In the genomic region with DNA sequence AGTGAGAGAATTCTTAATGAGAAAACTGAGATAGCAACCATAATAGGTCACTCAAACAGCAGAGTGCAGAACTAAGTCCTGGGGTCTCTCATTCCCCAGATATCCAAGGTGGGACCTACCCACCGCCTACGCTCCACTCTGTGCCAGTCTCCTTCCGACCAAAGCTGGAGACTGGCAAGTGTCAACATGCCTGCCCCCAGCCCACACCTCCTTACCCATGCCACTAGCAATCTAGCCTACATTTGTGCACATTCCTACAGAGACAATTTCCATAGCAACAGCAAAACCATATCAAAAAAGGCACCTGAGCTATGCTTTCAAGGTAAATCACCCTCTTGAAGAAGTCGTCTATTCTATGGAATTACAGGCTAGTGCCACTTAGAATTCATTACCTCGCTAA, we compare ENCODE assay signal across 25 mouse cellular contexts.
DNase-seq lines count a peak whose midpoint lies in the region; ATAC-seq and TF ChIP-seq lines count a peak whose summit lies in the region.
"Had no signal": no experiment of that assay in that cellular context is flagged by ENCODE, and none has a peak within 500 bp of the region (broad histone marks: within the 10 kb centered on the region; RNA-seq: fewer than 3 reads in every experiment).

No protein-coding gene starts in this region.

- H3K9ac ChIP-seq in forebrain, embryonic 16.5 days (replicated peaks; ENCODE audit: low read depth, low read length): no peak overlapping the region
- no peak overlapping the region for H3K9ac ChIP-seq in forebrain, embryonic 12.5 days
- H3K9ac ChIP-seq in lung, embryonic 16.5 days (ENCODE audit: low read length): no peak overlapping the region
- H3K9ac ChIP-seq in midbrain, postnatal 0 days (replicated peaks; ENCODE audit: low read length, poor library complexity, severe bottlenecking): no peak overlapping the region
- H3K9ac ChIP-seq: hindbrain, embryonic 12.5 days; hindbrain, embryonic 15.5 days had no signal

- H3K4me1 ChIP-seq in forebrain, embryonic 16.5 days (replicated peaks; ENCODE audit: control insufficient read depth, insufficient read depth, low read length): peaks cover 19% of the 10 kb centered on the region
- peaks cover 24% of the 10 kb centered on the region for H3K4me1 ChIP-seq in forebrain, embryonic 12.5 days
- H3K4me1 ChIP-seq in heart, embryonic 10.5 days: peaks cover 28% of the 10 kb centered on the region
- peaks cover 9% of the 10 kb centered on the region for H3K4me1 ChIP-seq in lung, embryonic 16.5 days (replicated peaks; ENCODE audit: control insufficient read depth, insufficient read depth, low read length)
- H3K4me1 ChIP-seq in midbrain, postnatal 0 days (ENCODE audit: insufficient read depth, low read length): peaks cover 8% of the 10 kb centered on the region; the same call in 1 of the 2 replicates
- H3K4me1 ChIP-seq in midbrain, embryonic 10.5 days: peaks cover 27% of the 10 kb centered on the region

- 0 out of 2 replicates have a peak, but pooled peaks have one; percentile 14 for ATAC-seq in forebrain, embryonic 16.5 days
- no peak for ATAC-seq in forebrain, embryonic 12.5 days (ENCODE audit: low FRiP score)
- peak; percentile 44 for ATAC-seq in lung, embryonic 16.5 days (ENCODE audit: low read depth)
- ATAC-seq in midbrain, postnatal 0 days (ENCODE audit: low FRiP score): peak; percentile 61; the same call in 1 of the 2 replicates
- ATAC-seq: inflammation-experienced regulatory T-cells, adult 6 months; intestine, embryonic 16.5 days; Patski had no signal

- H3K36me3 ChIP-seq in forebrain, embryonic 16.5 days (ENCODE audit: control insufficient read depth, insufficient read depth): no peaks in the 10 kb centered on the region
- H3K36me3 ChIP-seq in forebrain, embryonic 12.5 days (replicated peaks): no peaks in the 10 kb centered on the region
- no peaks in the 10 kb centered on the region for H3K36me3 ChIP-seq in heart, embryonic 10.5 days
- no peaks in the 10 kb centered on the region for H3K36me3 ChIP-seq in lung, embryonic 16.5 days (ENCODE audit: control insufficient read depth, insufficient read depth, low read length)
- no peaks in the 10 kb centered on the region for H3K36me3 ChIP-seq in midbrain, postnatal 0 days (ENCODE audit: insufficient read depth, low read length)
- H3K36me3 ChIP-seq in midbrain, embryonic 10.5 days: no peaks in the 10 kb centered on the region
- H3K36me3 ChIP-seq: forebrain, embryonic 10.5 days; G1E; hindbrain, embryonic 12.5 days; hindbrain, embryonic 15.5 days had no signal

- H3K4me3 ChIP-seq in forebrain, embryonic 16.5 days (replicated peaks; ENCODE audit: low read length): no peak overlapping the region
- no peak overlapping the region for H3K4me3 ChIP-seq in forebrain, embryonic 12.5 days (replicated peaks)
- H3K4me3 ChIP-seq in heart, embryonic 10.5 days: no peak overlapping the region
- H3K4me3 ChIP-seq in lung, embryonic 16.5 days (ENCODE audit: low read length): no peak overlapping the region
- H3K4me3 ChIP-seq in midbrain, postnatal 0 days (ENCODE audit: low read depth, low read length): no peak overlapping the region
- H3K4me3 ChIP-seq in midbrain, embryonic 10.5 days: no peak overlapping the region
- H3K4me3 ChIP-seq: forebrain, embryonic 10.5 days; heart, adult 2 months; hindbrain, embryonic 12.5 days; hindbrain, embryonic 15.5 days had no signal

- TF ChIP-seq CTCF in midbrain, postnatal 0 days (IDR thresholded peaks at IDR 0.05): no peak

- no peaks in the 10 kb centered on the region for H3K27me3 ChIP-seq in forebrain, embryonic 16.5 days (replicated peaks; ENCODE audit: control insufficient read depth, insufficient read depth, low read length)
- no peaks in the 10 kb centered on the region for H3K27me3 ChIP-seq in forebrain, embryonic 12.5 days
- no peaks in the 10 kb centered on the region for H3K27me3 ChIP-seq in heart, embryonic 10.5 days (ENCODE audit: insufficient read depth, poor library complexity, severe bottlenecking)
- no peaks in the 10 kb centered on the region for H3K27me3 ChIP-seq in lung, embryonic 16.5 days (ENCODE audit: control insufficient read depth, insufficient read depth, low read depth, low read length)
- no peaks in the 10 kb centered on the region for H3K27me3 ChIP-seq in midbrain, postnatal 0 days (ENCODE audit: insufficient read depth, low read length)
- H3K27me3 ChIP-seq in midbrain, embryonic 10.5 days (ENCODE audit: low read depth, poor library complexity, severe bottlenecking): no peaks in the 10 kb centered on the region
- H3K27me3 ChIP-seq: CH12.LX; hindbrain, embryonic 12.5 days; hindbrain, embryonic 15.5 days; Patski had no signal

- H3K27ac ChIP-seq in forebrain, embryonic 16.5 days (ENCODE audit: low read length): no peak overlapping the region
- H3K27ac ChIP-seq in forebrain, embryonic 12.5 days: no peak overlapping the region
- no peak overlapping the region for H3K27ac ChIP-seq in heart, embryonic 10.5 days
- H3K27ac ChIP-seq in lung, embryonic 16.5 days (ENCODE audit: low read length): no peak overlapping the region
- H3K27ac ChIP-seq in midbrain, postnatal 0 days (ENCODE audit: low read depth, low read length): no peak overlapping the region
- no peak overlapping the region for H3K27ac ChIP-seq in midbrain, embryonic 10.5 days (replicated peaks)
- H3K27ac ChIP-seq: forebrain, embryonic 10.5 days; heart, adult 2 months; hindbrain, embryonic 12.5 days; hindbrain, embryonic 15.5 days had no signal

- DNase-seq in heart, adult 11 months: peak; percentile 59
- DNase-seq in heart, embryonic 10.5 days (ENCODE audit: low spot score): no peak
- no peak for DNase-seq in lung, postnatal 14 days
- no peak for DNase-seq in midbrain, postnatal 0 days (ENCODE audit: low spot score)
- no peak for DNase-seq in midbrain, embryonic 10.5 days (ENCODE audit: low spot score)
- DNase-seq: adrenal gland, postnatal 10 days; adrenal gland, postnatal 36 days; B cell, adult 2 months; cerebellum, adult 18-20 months; cerebellum, adult 9-10 months; cerebellum, postnatal 14 days; gastrocnemius, postnatal 25 days; heart, adult 2 months had no signal

- no peak overlapping the region for H3K4me2 ChIP-seq in forebrain, embryonic 16.5 days (ENCODE audit: low read length)
- H3K4me2 ChIP-seq in forebrain, embryonic 12.5 days: no peak overlapping the region
- H3K4me2 ChIP-seq in lung, embryonic 16.5 days (ENCODE audit: low read depth, low read length): no peak overlapping the region
- H3K4me2 ChIP-seq in midbrain, postnatal 0 days (ENCODE audit: low read depth, low read length, poor library complexity, severe bottlenecking): no peak overlapping the region
- H3K4me2 ChIP-seq: heart, embryonic 11.5 days; hindbrain, embryonic 12.5 days; hindbrain, embryonic 15.5 days had no signal

- WGBS in forebrain, embryonic 16.5 days: 79% methylated on average over 5 of the region's 5 CpGs
- WGBS in forebrain, embryonic 12.5 days: 82% methylated on average over 5 of the region's 5 CpGs
- WGBS in heart, embryonic 10.5 days: 80% methylated on average over 5 of the region's 5 CpGs
- WGBS in lung, embryonic 16.5 days: 62% methylated on average over 5 of the region's 5 CpGs
- 65% methylated on average over 5 of the region's 5 CpGs for WGBS in midbrain, postnatal 0 days
- 92% methylated on average over 5 of the region's 5 CpGs for WGBS in midbrain, embryonic 10.5 days

- H3K9me3 ChIP-seq in forebrain, embryonic 16.5 days (ENCODE audit: control insufficient read depth, low read length): no peaks in the 10 kb centered on the region
- no peaks in the 10 kb centered on the region for H3K9me3 ChIP-seq in forebrain, embryonic 12.5 days
- no peaks in the 10 kb centered on the region for H3K9me3 ChIP-seq in heart, embryonic 10.5 days
- H3K9me3 ChIP-seq in lung, embryonic 16.5 days (ENCODE audit: control insufficient read depth, low read length): no peaks in the 10 kb centered on the region
- no peaks in the 10 kb centered on the region for H3K9me3 ChIP-seq in midbrain, postnatal 0 days (ENCODE audit: low read length)
- no peaks in the 10 kb centered on the region for H3K9me3 ChIP-seq in midbrain, embryonic 10.5 days (replicated peaks)
- H3K9me3 ChIP-seq: forebrain, embryonic 10.5 days; G1E; hindbrain, embryonic 12.5 days; hindbrain, embryonic 15.5 days had no signal
